Mouse (Mus musculus): ENCODE results near the gene Nlrc5.

DNA sequence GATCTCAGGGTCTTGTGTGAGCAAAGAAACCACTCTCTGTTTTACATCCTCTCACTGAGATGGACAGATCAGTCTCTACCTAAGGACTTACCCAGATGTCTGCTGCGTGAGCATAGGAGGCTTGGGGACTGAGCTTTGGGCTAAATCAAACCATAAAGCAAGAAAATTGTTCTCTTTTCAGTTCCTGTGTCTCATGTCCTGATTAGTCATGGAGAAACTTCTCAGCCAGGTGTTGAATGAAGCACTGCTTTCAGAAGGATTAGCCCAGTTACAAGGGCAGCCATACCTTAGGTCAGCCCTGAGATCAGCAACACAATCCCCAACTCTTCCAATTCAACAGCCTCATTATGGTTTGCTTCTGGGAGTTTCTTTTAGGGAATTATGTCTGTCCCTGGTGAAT, 7.5 kb downstream of the Nlrc5 start:
- TF ChIP-seq FOSL1 (IDR thresholded peaks at IDR 0.05; ENCODE audit: insufficient read depth, low read length, poor library complexity, severe bottlenecking): no peak
- no peak for TF ChIP-seq MYOG (IDR thresholded peaks at IDR 0.05; ENCODE audit: control insufficient read depth, extremely low read depth, insufficient read length)
- no peak for TF ChIP-seq MAX (IDR thresholded peaks at IDR 0.05)
